Mouse (Mus musculus) liver, adult 2 months (tissue): ENCODE data around the gene 2010106E10Rik. TPM values are rescaled to one million over a fixed set of nuclear protein-coding genes. Genes with fewer than 3 reads are reported as not detected.

Experiments used
- DNase-seq: peaks from one replicate; pipeline ENCODE4 v3.0.0-alpha.2; 2011; ENCODE audit warnings: low read depth, low spot score; ENCODE audit errors: extremely low read depth
- H3K27ac ChIP-seq: fragments of 200-500 bp; replicated peaks from 2 replicates; pipeline ENCODE4 v1.5.1; 2012; ENCODE audit warnings: low read depth, mild to moderate bottlenecking, control low read depth, inconsistent platforms, low read length; ENCODE audit not compliant: insufficient read depth
- H3K27me3 ChIP-seq: fragments of 200-500 bp; 2 replicates; pipeline ENCODE4 v1.6.1; 2012; ENCODE audit warnings: mild to moderate bottlenecking, moderate library complexity, low read length, inconsistent platforms; ENCODE audit not compliant: control insufficient read depth, insufficient read depth
- H3K36me3 ChIP-seq: fragments of 200-500 bp; 2 replicates; pipeline ENCODE4 v1.6.1; 2012; ENCODE audit warnings: low read length, inconsistent platforms; ENCODE audit not compliant: control insufficient read depth, insufficient read depth
- H3K4me1 ChIP-seq: fragments of 200-500 bp; 2 replicates; pipeline ENCODE4 v1.6.1; 2011; ENCODE audit warnings: low read length; ENCODE audit not compliant: control insufficient read depth, insufficient read depth
- H3K4me3 ChIP-seq: fragments of 200-500 bp; 2 replicates; pipeline ENCODE4 v1.5.1; 2011; ENCODE audit warnings: low read depth, mild to moderate bottlenecking, control low read depth, low read length, moderate library complexity; ENCODE audit not compliant: insufficient read depth
- H3K79me2 ChIP-seq: fragments of 200-500 bp; 2 replicates; pipeline ENCODE4 v1.6.1; 2012; ENCODE audit warnings: inconsistent platforms, mild to moderate bottlenecking, low read length, moderate library complexity; ENCODE audit not compliant: control insufficient read depth, insufficient read depth
- H3K9ac ChIP-seq: fragments of 200-500 bp; 2 replicates; pipeline ENCODE4 v1.6.1; 2012; ENCODE audit warnings: low read depth, mild to moderate bottlenecking, control low read depth, inconsistent platforms, low read length
- CTCF ChIP-seq: fragments of 200-500 bp; IDR thresholded peaks from 2 replicates; pipeline ENCODE4 v1.5.1; 2011; ENCODE audit warnings: low read depth, low read length, control low read depth
- POLR2A ChIP-seq: fragments of 200-500 bp; IDR thresholded peaks from 2 replicates; pipeline ENCODE4 v1.6.1; 2011; ENCODE audit warnings: low read length, control low read depth; ENCODE audit not compliant: insufficient read depth; ENCODE audit errors: extremely low read depth
- WGBS: fragments of 180-500 bp; shearing (Covaris S2); methylation state at CpG from one replicate; pipeline ENCODE4 v1.1.7; 2018; 5-methylcytosine and 5-hydroxymethylcytosine counted together
- polyA plus RNA-seq: library from polyadenylated mRNA; depleted of rRNA; stranded (reverse); fragments of >200 nt; gene quantifications from 2 replicates; pipeline ENCODE4 v1.2.3, GENCODE M21; 2012; rRNA removed
- total RNA-seq: library from RNA; depleted of rRNA; stranded (reverse); fragments of >200 nt; gene quantifications from 2 replicates; pipeline ENCODE4 v1.2.3, GENCODE M21; 2014; rRNA removed

The 2010106E10Rik gene
- total and polyA plus RNA-seq, 2 experiments, result not detected

DNA sequence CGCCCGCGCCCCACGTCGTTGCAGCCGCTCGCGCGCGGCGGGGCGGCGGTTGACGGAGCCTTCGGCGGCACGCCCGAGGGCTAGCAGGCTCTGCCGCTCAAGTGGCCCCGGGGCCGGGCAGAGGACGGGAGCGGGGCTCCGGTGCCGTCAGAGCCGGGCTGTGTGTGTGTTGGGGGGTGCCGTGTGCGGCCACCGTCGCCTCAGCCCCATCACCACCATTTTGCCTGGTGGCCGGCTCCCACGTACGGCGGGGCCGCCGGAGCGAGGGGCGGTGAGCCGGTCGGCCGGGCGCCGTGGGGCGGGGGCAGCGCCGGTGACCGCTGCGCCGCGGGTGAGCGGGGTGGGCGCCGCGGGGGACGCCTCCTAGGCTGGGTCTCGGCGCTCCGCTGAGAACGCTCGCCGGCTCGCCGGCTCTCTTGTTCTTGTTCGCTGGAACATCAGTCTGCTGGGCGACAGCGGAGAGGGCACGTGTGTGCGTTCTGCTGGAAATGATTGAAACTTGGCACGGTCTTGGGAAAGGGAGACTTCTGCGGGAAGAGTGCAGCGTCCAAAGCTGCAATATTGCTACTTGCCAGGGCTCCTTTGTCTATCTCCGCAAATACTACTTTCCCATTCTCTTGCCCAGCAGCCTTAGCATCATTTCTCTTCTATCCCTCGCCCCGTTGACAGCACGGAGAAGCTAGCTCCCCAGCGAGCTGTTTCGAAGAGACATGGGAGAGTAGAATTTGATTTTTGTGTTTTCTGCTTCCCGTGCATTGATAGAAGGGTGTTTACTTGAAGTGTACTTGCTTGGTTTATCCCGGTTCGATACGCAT, 106.4 kb downstream of the 2010106E10Rik start:
- Histone ChIP-seq H3K9ac (0 out of 2 replicates have a peak overlapping the region, but pooled peaks have one; percentile 23), H3K4me1 (no peaks in the 10 kb centered on the region; the same call in 1 of the 2 replicates), H3K27ac (no peak overlapping the region), H3K36me3 (no peaks in the 10 kb centered on the region), H3K27me3 (peaks cover 8% of the 10 kb centered on the region; the same call in 1 of the 2 replicates), H3K4me3 (peak overlapping the region; percentile 57), H3K79me2 (no peaks in the 10 kb centered on the region)
- TF ChIP-seq POLR2A (no peak), CTCF (no peak)
- no peak for DNase-seq
- WGBS, result 2% methylated on average over 63 of the region's 81 CpGs

Other genes starting within 250 kb of the 2010106E10Rik start
- gene Apool, start 183.9 kb upstream of the 2010106E10Rik start, total RNA-seq, result 28.8 and 38.8 TPM in 2 replicates
- 4.3 and 4.6 TPM in 2 replicates for gene Apool, start 183.9 kb upstream of the 2010106E10Rik start, polyA plus RNA-seq
- not detected in 2 replicates for gene Satl1, start 88.5 kb upstream of the 2010106E10Rik start, total RNA-seq
- not detected in 2 replicates for gene Satl1, start 88.5 kb upstream of the 2010106E10Rik start, polyA plus RNA-seq
- gene Zfp711, start 105.3 kb downstream of the 2010106E10Rik start, total RNA-seq, result 0.07 TPM in 1 of 2 replicates, not detected in the other
- gene Zfp711, start 105.3 kb downstream of the 2010106E10Rik start, polyA plus RNA-seq, result 0.02 TPM in 1 of 2 replicates, not detected in the other
- gene Pof1b, start 203.4 kb downstream of the 2010106E10Rik start, total RNA-seq, result 0.09 TPM in 1 of 2 replicates, not detected in the other
- gene Pof1b, start 203.4 kb downstream of the 2010106E10Rik start, polyA plus RNA-seq, result not detected in 2 replicates